Mouse (Mus musculus): ENCODE measurements around the gene Rab31. TPM values are rescaled to one million over a fixed set of nuclear protein-coding genes. Genes with fewer than 3 reads are reported as not detected.
"Not testable (repeated sequence)": the region's sequence is repeated elsewhere in the genome, so short reads cannot be mapped to it uniquely, and the experiment has no call there.

Rab31 gene
- polyA plus RNA-seq, 1 experiment = 56.6 TPM

DNA sequence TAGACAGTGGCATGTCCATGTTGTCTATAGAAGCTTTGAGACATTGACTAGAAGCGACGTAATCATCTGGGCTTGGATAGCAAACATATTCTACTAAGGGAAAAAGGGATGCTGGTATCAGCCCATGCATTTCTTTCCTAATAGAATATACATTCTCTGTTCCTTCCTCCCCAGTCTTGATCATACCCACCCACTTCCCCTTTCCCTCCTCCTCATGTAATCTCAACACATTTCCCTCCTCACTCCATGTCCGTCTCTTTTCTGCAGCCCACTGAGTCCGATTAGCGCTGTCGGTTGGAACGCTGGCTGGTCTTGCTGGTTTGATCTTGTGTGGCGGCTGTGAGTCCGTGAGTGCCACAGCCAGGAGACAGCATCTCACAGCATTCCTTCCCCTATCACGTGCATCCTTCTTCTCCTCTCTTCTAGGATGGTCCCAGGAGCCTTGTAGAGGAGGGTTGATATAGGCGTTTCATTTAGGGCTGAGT lies 130.8 kb downstream of the Rab31 start, which contains the start of gene Txndc2:
Gene Txndc2, minus strand, starts transcription at position 435 of the 485 bp plus-strand sequence.
- DNase-seq (ENCODE audit: low read depth) = no peak
- TF ChIP-seq CTCF (IDR thresholded peaks at IDR 0.05; ENCODE audit: borderline replicate concordance, extremely low read depth, insufficient read depth, insufficient read length) (no peak), POLR2A (IDR thresholded peaks at IDR 0.05; ENCODE audit: borderline replicate concordance, extremely low read depth, insufficient read depth, insufficient read length, poor library complexity, severe bottlenecking) (no peak)

DNA sequence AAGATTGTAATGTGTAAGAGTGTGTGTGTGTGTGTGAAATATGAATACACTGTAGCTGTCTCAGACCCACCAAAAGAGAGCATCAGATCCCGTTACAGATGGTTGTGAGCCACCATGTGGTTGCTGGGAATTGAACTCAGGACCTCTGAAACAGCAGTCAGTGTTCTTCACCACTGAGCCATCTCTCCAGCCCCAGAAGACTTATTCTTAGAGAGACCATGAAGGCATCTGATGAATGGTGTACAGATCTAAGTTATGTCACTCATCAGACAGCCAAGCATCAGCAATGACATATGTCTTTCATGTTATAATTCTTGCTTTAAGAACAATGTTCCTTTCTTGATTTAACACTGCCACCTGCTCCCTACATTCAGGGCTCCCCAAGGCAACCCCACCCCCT lies 133.4 kb downstream of the Rab31 start:
- no peak for DNase-seq (ENCODE audit: low read depth)
- TF ChIP-seq CTCF (IDR thresholded peaks at IDR 0.05; ENCODE audit: borderline replicate concordance, extremely low read depth, insufficient read depth, insufficient read length) = no peak
- no peak for TF ChIP-seq POLR2A (IDR thresholded peaks at IDR 0.05; ENCODE audit: borderline replicate concordance, extremely low read depth, insufficient read depth, insufficient read length, poor library complexity, severe bottlenecking)

DNA sequence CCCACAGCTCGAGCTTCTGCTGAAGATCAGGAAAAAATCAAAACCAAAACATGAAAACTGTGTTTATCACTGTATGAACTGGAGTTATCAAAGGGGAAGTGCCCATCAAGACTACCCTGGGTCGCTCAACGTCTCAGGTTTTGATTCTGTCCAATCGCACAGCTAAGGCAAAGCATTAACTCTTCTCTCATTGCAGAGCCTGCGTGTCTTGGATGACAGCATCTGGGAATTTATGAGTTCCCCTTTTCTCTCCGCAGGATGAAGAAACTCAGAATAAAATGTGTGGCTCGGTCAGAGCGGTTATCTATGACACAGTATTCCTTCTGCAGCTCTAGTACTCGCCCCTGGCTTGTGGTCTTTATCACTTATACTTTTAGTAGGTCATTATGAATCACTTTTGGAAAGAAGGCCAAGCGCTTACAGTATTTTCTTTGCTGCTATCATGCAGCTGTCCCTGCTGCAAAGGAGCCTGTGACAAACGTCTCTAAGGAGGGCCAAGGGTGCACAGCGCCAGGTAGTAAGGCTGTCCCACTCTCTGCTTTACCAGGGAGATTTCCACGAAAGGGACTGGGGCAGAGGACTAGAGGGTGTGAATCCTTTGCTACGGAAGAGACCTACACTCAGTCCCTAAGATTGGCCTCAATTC lies 136.7 kb downstream of the Rab31 start:
- TF ChIP-seq CTCF (IDR thresholded peaks at IDR 0.05; ENCODE audit: borderline replicate concordance, extremely low read depth, insufficient read depth, insufficient read length) (no peak), POLR2A (IDR thresholded peaks at IDR 0.05; ENCODE audit: borderline replicate concordance, extremely low read depth, insufficient read depth, insufficient read length, poor library complexity, severe bottlenecking) (no peak)
- DNase-seq (ENCODE audit: low read depth) = no peak

DNA sequence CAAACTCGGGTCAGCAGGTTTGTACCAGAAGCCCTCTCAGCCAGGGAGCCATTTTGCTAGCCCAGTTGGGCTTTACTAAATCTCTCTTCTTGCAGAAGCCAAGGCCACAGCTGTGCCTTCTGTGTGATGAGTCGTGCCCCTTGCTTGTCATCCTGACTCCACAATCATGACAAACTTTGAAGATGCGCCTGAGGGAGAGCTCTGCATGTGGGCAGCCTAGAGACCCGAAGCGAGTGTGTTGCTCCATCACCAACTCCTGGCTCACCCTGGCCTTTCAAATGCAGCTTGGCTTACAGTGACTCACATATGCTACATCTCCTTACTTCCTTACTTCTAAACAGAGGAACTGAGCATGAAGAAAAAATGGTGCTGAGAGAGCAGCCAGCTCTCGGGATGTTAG lies 142.6 kb downstream of the Rab31 start:
- no peak for DNase-seq (ENCODE audit: low read depth)
- TF ChIP-seq CTCF (IDR thresholded peaks at IDR 0.05; ENCODE audit: borderline replicate concordance, extremely low read depth, insufficient read depth, insufficient read length) (no peak), POLR2A (IDR thresholded peaks at IDR 0.05; ENCODE audit: borderline replicate concordance, extremely low read depth, insufficient read depth, insufficient read length, poor library complexity, severe bottlenecking) (no peak)

DNA sequence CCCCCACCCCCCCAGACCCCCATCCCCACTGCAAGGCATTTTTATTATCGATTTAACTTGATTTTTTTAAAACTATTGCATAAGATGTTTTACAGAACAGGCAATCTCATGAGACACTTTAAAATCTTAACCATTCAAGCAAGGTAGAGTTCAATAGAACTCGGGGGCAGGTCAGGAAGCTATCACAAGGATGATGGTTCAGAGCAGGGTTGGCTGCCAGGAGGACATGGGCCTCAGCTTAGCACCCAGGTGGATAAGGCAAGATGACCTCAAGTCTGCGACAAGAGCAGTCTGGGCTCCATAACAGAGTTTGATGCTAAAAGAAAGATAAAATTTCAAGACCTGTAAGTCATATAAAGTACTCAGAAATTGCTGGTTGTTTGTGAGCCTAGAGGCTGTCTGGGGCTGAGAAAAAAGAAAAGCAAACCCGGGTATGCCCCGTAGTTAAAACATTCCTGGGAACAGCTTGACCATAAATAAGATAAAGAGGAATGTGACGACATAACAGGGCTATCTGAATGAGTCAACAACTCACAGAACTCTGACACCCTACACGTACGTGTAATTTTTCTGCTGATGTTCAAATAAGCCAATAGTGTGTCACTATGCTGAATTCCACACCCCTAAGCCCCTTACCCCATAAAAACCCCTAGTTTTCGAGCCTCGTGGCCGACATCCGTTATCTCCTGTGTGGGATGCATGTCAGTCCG lies 143.6 kb downstream of the Rab31 start:
- DNase-seq (ENCODE audit: low read depth) = not testable (repeated sequence)

DNA sequence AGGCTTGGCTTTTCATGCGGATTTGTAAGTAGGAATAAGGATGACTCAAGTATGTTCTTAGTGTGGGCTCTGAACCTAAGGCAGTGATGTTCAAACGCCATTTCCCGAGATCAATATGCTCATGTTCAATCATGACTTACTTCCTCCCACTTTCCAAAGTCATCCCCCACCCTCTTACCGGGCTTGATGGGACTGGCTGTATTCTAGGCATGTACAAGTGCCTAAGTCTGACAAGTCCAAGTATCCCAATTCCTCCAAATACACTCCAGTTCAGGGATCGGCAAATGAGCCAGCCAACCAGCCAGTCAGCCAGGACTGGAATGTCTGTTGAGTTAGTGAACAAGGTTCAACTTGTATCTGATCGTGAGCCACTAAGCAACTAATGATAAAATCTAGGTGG lies 146.3 kb downstream of the Rab31 start:
- TF ChIP-seq CTCF (IDR thresholded peaks at IDR 0.05; ENCODE audit: borderline replicate concordance, extremely low read depth, insufficient read depth, insufficient read length) = no peak
- no peak for TF ChIP-seq POLR2A (IDR thresholded peaks at IDR 0.05; ENCODE audit: borderline replicate concordance, extremely low read depth, insufficient read depth, insufficient read length, poor library complexity, severe bottlenecking)
- no peak for DNase-seq (ENCODE audit: low read depth)

DNA sequence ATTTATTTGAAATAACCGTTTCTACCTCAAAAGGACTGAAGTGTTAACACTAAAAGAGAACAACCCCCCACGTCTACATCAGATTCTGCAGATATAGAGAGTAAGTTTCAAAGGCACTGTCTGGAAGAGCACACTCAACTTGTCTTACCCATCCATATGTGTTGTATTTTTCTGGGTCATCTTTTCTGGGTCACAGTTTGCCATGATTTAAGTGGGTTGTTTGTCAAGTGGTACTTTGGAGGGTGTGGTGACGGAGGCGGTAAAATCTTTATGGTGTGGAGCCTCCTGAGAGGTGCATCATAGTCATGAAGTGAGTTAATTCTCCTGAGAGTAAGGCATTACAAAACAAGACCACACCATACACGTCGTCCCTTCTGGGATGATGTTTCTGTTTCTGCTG lies 147.0 kb downstream of the Rab31 start:
- DNase-seq (ENCODE audit: low read depth) = no peak
- TF ChIP-seq CTCF (IDR thresholded peaks at IDR 0.05; ENCODE audit: borderline replicate concordance, extremely low read depth, insufficient read depth, insufficient read length) = no peak
- TF ChIP-seq POLR2A (IDR thresholded peaks at IDR 0.05; ENCODE audit: borderline replicate concordance, extremely low read depth, insufficient read depth, insufficient read length, poor library complexity, severe bottlenecking) = no peak

DNA sequence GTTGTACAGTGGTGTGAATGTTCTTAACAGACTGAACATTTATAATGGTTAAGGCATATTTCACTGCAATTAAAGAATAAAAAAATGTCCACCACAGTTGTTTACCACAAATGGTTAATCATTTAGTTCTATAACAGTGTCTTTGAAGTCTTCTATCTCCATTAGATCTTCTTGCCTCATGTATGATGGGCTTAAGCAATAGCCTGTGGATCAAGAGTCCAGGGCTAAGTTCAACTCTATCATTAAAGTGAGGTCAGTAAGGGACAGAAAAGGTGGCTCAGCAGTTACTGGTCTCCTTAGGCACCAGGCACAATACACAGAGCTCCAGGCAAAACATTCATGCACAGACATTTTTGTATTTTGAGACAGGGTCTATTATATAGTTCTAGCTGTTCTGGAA lies 149.4 kb downstream of the Rab31 start:
- no peak for TF ChIP-seq CTCF (IDR thresholded peaks at IDR 0.05; ENCODE audit: borderline replicate concordance, extremely low read depth, insufficient read depth, insufficient read length)
- no peak for TF ChIP-seq POLR2A (IDR thresholded peaks at IDR 0.05; ENCODE audit: borderline replicate concordance, extremely low read depth, insufficient read depth, insufficient read length, poor library complexity, severe bottlenecking)
- no peak for DNase-seq (ENCODE audit: low read depth)

DNA sequence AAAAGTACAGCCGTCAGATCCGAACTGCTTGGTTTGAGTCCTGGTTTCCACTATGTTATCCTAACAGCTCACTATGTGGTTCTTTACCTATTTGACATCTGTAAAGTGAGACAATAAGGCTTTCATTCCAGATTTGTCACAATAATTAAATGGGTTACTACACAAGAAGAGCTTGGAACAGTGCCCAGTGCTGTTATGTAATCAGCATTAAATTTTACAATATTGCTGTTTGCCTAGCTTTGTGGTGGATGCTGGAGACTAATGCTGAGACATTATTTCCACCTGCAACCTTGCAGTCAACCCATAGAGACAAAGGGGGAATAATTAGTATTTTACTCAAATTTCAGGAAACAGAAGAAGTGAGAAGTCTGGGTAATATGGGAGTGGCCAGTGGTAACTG lies 154.1 kb downstream of the Rab31 start:
- DNase-seq (ENCODE audit: low read depth) = peak; percentile 13
- TF ChIP-seq POLR2A (IDR thresholded peaks at IDR 0.05; ENCODE audit: borderline replicate concordance, extremely low read depth, insufficient read depth, insufficient read length, poor library complexity, severe bottlenecking) = no peak
- no peak for TF ChIP-seq CTCF (IDR thresholded peaks at IDR 0.05; ENCODE audit: borderline replicate concordance, extremely low read depth, insufficient read depth, insufficient read length)

DNA sequence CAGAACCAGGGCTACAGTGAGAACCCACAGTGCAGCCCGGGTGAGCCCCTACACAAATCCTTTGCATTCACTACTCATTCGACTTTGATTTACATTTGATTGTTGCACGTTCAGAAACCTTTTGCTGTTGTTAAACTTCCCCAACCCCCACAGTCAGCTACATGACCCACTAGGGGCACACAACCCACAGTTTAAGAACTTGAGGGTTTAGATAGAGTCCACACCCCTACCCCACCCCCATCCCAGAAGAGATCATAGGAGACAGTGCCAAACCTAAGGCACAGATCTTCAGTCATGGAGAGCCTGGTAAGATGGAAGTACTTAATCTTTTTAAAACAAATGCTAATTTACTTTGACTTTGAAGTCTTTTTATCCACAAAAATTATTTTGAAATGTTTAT lies 156.9 kb downstream of the Rab31 start:
- no peak for DNase-seq (ENCODE audit: low read depth)
- TF ChIP-seq POLR2A (IDR thresholded peaks at IDR 0.05; ENCODE audit: borderline replicate concordance, extremely low read depth, insufficient read depth, insufficient read length, poor library complexity, severe bottlenecking) (no peak), CTCF (IDR thresholded peaks at IDR 0.05; ENCODE audit: borderline replicate concordance, extremely low read depth, insufficient read depth, insufficient read length) (no peak)

DNA sequence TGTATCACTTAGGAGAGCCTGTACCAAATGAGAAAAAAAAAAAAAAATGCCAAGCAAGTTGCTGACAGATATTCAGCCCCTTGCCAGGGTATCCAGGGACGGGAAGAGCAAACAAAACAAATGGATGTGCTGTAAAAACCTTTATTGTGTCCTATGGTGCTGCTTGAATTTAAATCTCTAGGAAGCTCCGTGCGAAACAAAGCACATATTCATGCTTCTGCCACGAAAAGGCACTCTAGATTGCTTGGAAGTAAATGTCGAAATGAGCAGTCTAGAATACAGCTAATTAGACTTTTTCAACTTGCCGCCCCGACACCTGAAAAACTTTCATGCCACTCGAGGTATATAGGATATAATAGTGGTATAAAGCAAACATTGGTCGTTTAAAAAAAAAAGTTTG lies 158.1 kb downstream of the Rab31 start:
- TF ChIP-seq POLR2A (IDR thresholded peaks at IDR 0.05; ENCODE audit: borderline replicate concordance, extremely low read depth, insufficient read depth, insufficient read length, poor library complexity, severe bottlenecking) = no peak
- no peak for TF ChIP-seq CTCF (IDR thresholded peaks at IDR 0.05; ENCODE audit: borderline replicate concordance, extremely low read depth, insufficient read depth, insufficient read length)
- no peak for DNase-seq (ENCODE audit: low read depth)

Data from brain, embryonic 14.5 days (tissue).